Mouse (Mus musculus): ENCODE results near the gene Mgl2. TPM values are rescaled to one million over a fixed set of nuclear protein-coding genes. Genes with fewer than 3 reads are reported as not detected.

The Mgl2 gene
- polyA plus RNA-seq (2015; fragmentation: Nextera tagmentation; extraction: Ambion mirVana): 0.31 and 0.36 TPM in 2 replicates

DNA sequence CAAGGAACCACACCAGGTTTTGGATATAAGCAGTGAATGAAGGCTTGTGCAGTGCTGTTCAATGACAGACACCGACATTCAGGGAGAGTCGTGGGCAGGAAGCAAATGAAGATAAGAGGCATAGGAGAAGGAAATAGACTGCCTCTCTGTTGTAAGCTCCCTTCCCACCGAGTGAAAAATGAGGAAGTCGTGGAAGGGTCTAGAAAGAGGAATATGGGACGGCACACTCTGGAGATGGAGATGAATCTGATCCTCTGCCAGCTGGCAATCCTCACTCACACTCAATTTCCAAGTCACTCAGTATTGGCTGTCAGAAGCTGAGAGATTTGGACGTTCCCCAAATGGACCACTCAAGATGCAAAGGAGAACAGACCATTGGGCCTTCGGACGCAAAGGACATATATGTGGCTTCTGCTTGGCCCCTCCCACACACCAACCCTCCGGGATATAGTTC, at the start of gene Mgl2:
TSS of gene Mgl2 (plus strand) at position 404 of the 454 bp plus-strand sequence.
- ATAC-seq (ENCODE audit: low FRiP score, low TSS enrichment): no peak
- no peaks in the 10 kb centered on the region for H3K36me3 ChIP-seq (ENCODE audit: insufficient read depth, low read length)
- no peaks in the 10 kb centered on the region for H3K4me1 ChIP-seq (ENCODE audit: insufficient read depth, low read length)
- WGBS: 74% methylated on average over 9 of the region's 9 CpGs
- no peak within 1 kb of the TSS for H3K9ac ChIP-seq (replicated peaks; ENCODE audit: low read length)
- peaks cover 3% of the 10 kb centered on the region; the same call in 1 of the 2 replicates for H3K9me3 ChIP-seq (ENCODE audit: low read length)
- no peak within 1 kb of the TSS for H3K4me3 ChIP-seq (ENCODE audit: low read length)
- H3K4me2 ChIP-seq (replicated peaks; ENCODE audit: low read depth, low read length): no peak within 1 kb of the TSS
- no peak within 1 kb of the TSS for H3K27ac ChIP-seq (ENCODE audit: low read length)
- no peaks in the 10 kb centered on the region for H3K27me3 ChIP-seq (ENCODE audit: insufficient read depth, low read length)

DNA sequence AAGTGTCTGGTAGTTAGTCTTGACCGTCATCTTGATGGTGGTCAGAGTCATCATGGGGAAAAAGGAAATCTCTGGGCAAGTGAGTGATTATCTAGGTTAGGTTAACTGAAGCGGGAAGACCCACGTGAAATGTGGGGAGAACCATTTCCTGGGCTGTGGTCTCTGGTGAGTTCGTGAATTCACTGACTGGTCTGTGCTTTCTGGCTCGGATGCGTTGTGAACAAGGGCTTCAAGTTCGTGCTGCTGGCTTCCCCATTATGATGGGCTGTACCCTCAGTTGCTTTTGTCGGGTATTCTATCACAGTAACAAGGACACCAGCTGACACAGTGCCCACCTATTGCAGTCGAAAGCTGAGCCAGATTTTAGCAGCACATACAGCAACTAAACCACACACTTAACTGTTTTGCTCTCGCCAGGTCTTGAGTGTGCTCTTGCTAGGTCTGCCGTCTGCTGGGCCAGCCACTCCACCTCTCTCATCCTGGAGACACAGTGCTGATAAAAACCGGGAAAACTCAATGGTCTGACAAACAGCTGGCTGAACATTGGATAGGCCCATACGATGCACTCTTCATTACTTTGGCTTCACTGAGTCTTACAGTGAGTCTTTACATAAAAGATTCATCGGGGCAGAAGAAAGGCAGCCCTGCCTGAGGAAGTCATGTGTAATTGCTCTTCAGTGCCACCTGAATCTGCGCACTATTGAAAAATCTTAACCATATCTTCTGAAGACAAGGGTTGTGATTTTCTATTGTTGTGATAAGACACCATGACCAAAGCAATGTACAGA, 49.1 kb upstream of the Mgl2 start:
- H3K27ac ChIP-seq (ENCODE audit: low read length): no peak overlapping the region
- no peak for ATAC-seq (ENCODE audit: low FRiP score, low TSS enrichment)
- no peaks in the 10 kb centered on the region; the same call in 1 of the 2 replicates for H3K27me3 ChIP-seq (ENCODE audit: insufficient read depth, low read length)
- 84% methylated on average over 15 of the region's 15 CpGs for WGBS
- no peaks in the 10 kb centered on the region for H3K9me3 ChIP-seq (ENCODE audit: low read length)
- H3K4me3 ChIP-seq (ENCODE audit: low read length): no peak overlapping the region
- no peaks in the 10 kb centered on the region for H3K4me1 ChIP-seq (ENCODE audit: insufficient read depth, low read length)
- H3K36me3 ChIP-seq (ENCODE audit: insufficient read depth, low read length): no peaks in the 10 kb centered on the region
- H3K4me2 ChIP-seq (replicated peaks; ENCODE audit: low read depth, low read length): no peak overlapping the region
- no peak overlapping the region for H3K9ac ChIP-seq (replicated peaks; ENCODE audit: low read length)

DNA sequence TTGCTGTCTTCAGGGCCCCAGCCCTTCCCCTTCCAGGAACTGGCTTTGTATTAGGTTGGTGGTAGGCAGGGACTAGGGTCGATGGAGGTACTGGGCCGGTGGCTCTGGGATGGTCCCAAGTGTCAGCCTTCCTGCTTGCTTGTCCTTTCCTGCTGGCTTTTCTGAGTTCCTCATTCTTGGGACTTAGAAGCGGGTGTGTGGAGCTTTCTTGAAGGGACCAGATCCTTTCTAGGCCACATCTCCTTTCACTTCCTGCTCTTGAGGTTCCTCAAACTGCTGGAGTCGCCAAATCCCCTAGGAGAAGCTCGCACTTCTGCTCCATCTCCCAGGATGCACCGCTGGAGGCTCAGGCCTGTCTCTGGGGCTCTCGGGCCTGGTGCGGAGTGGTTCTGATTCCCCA, 45.6 kb upstream of the Mgl2 start:
- no peak for ATAC-seq (ENCODE audit: low FRiP score, low TSS enrichment)
- H3K4me3 ChIP-seq (ENCODE audit: low read length): no peak overlapping the region
- no peaks in the 10 kb centered on the region for H3K9me3 ChIP-seq (ENCODE audit: low read length)
- no peak overlapping the region for H3K27ac ChIP-seq (ENCODE audit: low read length)
- H3K36me3 ChIP-seq (ENCODE audit: insufficient read depth, low read length): no peaks in the 10 kb centered on the region
- H3K9ac ChIP-seq (replicated peaks; ENCODE audit: low read length): no peak overlapping the region
- no peak overlapping the region for H3K4me2 ChIP-seq (replicated peaks; ENCODE audit: low read depth, low read length)
- H3K4me1 ChIP-seq (ENCODE audit: insufficient read depth, low read length): no peaks in the 10 kb centered on the region
- 87% methylated on average over 8 of the region's 8 CpGs for WGBS
- no peaks in the 10 kb centered on the region for H3K27me3 ChIP-seq (ENCODE audit: insufficient read depth, low read length)

GRCm38 (mm10) chr11:70091986-70092783, 37.9 kb upstream of the Mgl2 start, which contains the start of gene Asgr2:
Gene Asgr2, plus strand, starts transcription at chr11:70092644.
- 54% methylated on average over 12 of the region's 12 CpGs for WGBS
- no peaks in the 10 kb centered on the region for H3K27me3 ChIP-seq (ENCODE audit: insufficient read depth, low read length)
- no peaks in the 10 kb centered on the region for H3K9me3 ChIP-seq (ENCODE audit: low read length)
- no peak within 1 kb of the TSS for H3K27ac ChIP-seq (ENCODE audit: low read length)
- H3K9ac ChIP-seq (replicated peaks; ENCODE audit: low read length): no peak within 1 kb of the TSS
- no peak for ATAC-seq (ENCODE audit: low FRiP score, low TSS enrichment)
- H3K4me1 ChIP-seq (ENCODE audit: insufficient read depth, low read length): 0 out of 2 replicates have a peak, but pooled peaks cover 6% of the 10 kb centered on the region
- no peak within 1 kb of the TSS for H3K4me3 ChIP-seq (ENCODE audit: low read length)
- no peak within 1 kb of the TSS for H3K4me2 ChIP-seq (replicated peaks; ENCODE audit: low read depth, low read length)
- no peaks in the 10 kb centered on the region for H3K36me3 ChIP-seq (ENCODE audit: insufficient read depth, low read length)

DNA sequence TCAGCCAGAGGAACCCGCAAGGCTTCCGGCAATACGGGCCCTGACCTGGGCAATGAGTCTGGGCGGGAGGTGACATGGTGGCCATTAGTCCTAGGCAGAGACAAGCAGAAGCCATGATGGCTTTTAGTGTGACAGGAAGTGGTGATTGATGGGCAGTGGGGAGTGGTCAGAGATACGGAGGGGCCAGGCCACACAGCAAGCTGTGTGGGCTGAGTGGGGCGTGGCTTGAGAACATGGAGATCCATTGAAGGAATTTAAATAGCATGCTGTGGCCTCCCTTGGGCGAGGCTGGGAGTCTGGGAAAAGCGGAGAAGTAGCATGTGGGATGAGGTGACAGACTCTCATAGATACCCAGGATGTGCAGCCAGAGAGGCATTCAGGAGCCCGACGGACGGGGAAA, 32.7 kb upstream of the Mgl2 start:
- Histone ChIP-seq H3K4me2 (replicated peaks; ENCODE audit: low read depth, low read length) (no peak overlapping the region), H3K27me3 (ENCODE audit: insufficient read depth, low read length) (0 out of 2 replicates have a peak, but pooled peaks cover 5% of the 10 kb centered on the region), H3K36me3 (ENCODE audit: insufficient read depth, low read length) (no peaks in the 10 kb centered on the region), H3K9me3 (ENCODE audit: low read length) (no peaks in the 10 kb centered on the region), H3K27ac (ENCODE audit: low read length) (no peak overlapping the region), H3K9ac (replicated peaks; ENCODE audit: low read length) (no peak overlapping the region), H3K4me1 (ENCODE audit: insufficient read depth, low read length) (0 out of 2 replicates have a peak, but pooled peaks cover under 1% of the 10 kb centered on the region), H3K4me3 (ENCODE audit: low read length) (no peak overlapping the region)
- 59% methylated on average over 11 of the region's 11 CpGs for WGBS
- no peak for ATAC-seq (ENCODE audit: low FRiP score, low TSS enrichment)

GRCm38 (mm10) chr11:70099102-70099501, 31.0 kb upstream of the Mgl2 start:
- no peaks in the 10 kb centered on the region for H3K9me3 ChIP-seq (ENCODE audit: low read length)
- WGBS: 85% methylated on average over 2 of the region's 2 CpGs
- H3K4me3 ChIP-seq (ENCODE audit: low read length): no peak overlapping the region
- H3K9ac ChIP-seq (replicated peaks; ENCODE audit: low read length): no peak overlapping the region
- no peaks in the 10 kb centered on the region for H3K36me3 ChIP-seq (ENCODE audit: insufficient read depth, low read length)
- 0 out of 2 replicates have a peak, but pooled peaks cover 5% of the 10 kb centered on the region for H3K27me3 ChIP-seq (ENCODE audit: insufficient read depth, low read length)
- H3K4me1 ChIP-seq (ENCODE audit: insufficient read depth, low read length): no peaks in the 10 kb centered on the region
- H3K4me2 ChIP-seq (replicated peaks; ENCODE audit: low read depth, low read length): no peak overlapping the region
- no peak for ATAC-seq (ENCODE audit: low FRiP score, low TSS enrichment)
- no peak overlapping the region for H3K27ac ChIP-seq (ENCODE audit: low read length)

- Histone ChIP-seq H3K4me2 (replicated peaks; ENCODE audit: low read depth, low read length) (no peak overlapping the region), H3K4me1 (ENCODE audit: insufficient read depth, low read length) (no peaks in the 10 kb centered on the region), H3K27me3 (ENCODE audit: insufficient read depth, low read length) (0 out of 2 replicates have a peak, but pooled peaks cover 5% of the 10 kb centered on the region), H3K4me3 (ENCODE audit: low read length) (no peak overlapping the region), H3K36me3 (ENCODE audit: insufficient read depth, low read length) (no peaks in the 10 kb centered on the region), H3K27ac (ENCODE audit: low read length) (no peak overlapping the region), H3K9me3 (ENCODE audit: low read length) (no peaks in the 10 kb centered on the region), H3K9ac (replicated peaks; ENCODE audit: low read length) (no peak overlapping the region)
- WGBS: 89% methylated on average over 2 of the region's 2 CpGs
- ATAC-seq (ENCODE audit: low FRiP score, low TSS enrichment): no peak
These were observed 30.3 kb upstream of the Mgl2 start for GRCm38 (mm10) chr11:70099809-70100208.

- Histone ChIP-seq H3K4me1 (ENCODE audit: insufficient read depth, low read length) (no peaks in the 10 kb centered on the region), H3K4me3 (ENCODE audit: low read length) (no peak overlapping the region), H3K27ac (ENCODE audit: low read length) (no peak overlapping the region), H3K27me3 (ENCODE audit: insufficient read depth, low read length) (0 out of 2 replicates have a peak, but pooled peaks cover 2% of the 10 kb centered on the region), H3K36me3 (ENCODE audit: insufficient read depth, low read length) (no peaks in the 10 kb centered on the region), H3K9me3 (ENCODE audit: low read length) (no peaks in the 10 kb centered on the region), H3K4me2 (replicated peaks; ENCODE audit: low read depth, low read length) (no peak overlapping the region), H3K9ac (replicated peaks; ENCODE audit: low read length) (no peak overlapping the region)
- WGBS: 73% methylated on average over 14 of the region's 14 CpGs
- ATAC-seq (ENCODE audit: low FRiP score, low TSS enrichment): no peak
These were observed 26.3 kb upstream of the Mgl2 start for GRCm38 (mm10) chr11:70103701-70104315.

GRCm38 (mm10) chr11:70107085-70107484, 23.0 kb upstream of the Mgl2 start:
- ATAC-seq (ENCODE audit: low FRiP score, low TSS enrichment): no peak
- 75% methylated on average over 8 of the region's 8 CpGs for WGBS
- no peak overlapping the region for H3K9ac ChIP-seq (replicated peaks; ENCODE audit: low read length)

More at GRCm38 (mm10) chr11:70107085-70107484, 23.0 kb upstream of the Mgl2 start:
- no peaks in the 10 kb centered on the region for H3K4me1 ChIP-seq (ENCODE audit: insufficient read depth, low read length)
- no peaks in the 10 kb centered on the region for H3K27me3 ChIP-seq (ENCODE audit: insufficient read depth, low read length)
- H3K27ac ChIP-seq (ENCODE audit: low read length): no peak overlapping the region
- no peak overlapping the region for H3K4me3 ChIP-seq (ENCODE audit: low read length)
- H3K9me3 ChIP-seq (ENCODE audit: low read length): no peaks in the 10 kb centered on the region
- no peaks in the 10 kb centered on the region for H3K36me3 ChIP-seq (ENCODE audit: insufficient read depth, low read length)
- H3K4me2 ChIP-seq (replicated peaks; ENCODE audit: low read depth, low read length): no peak overlapping the region
